Mouse (Mus musculus): Measurements from ENCODE around the gene Arid3a.

DNA sequence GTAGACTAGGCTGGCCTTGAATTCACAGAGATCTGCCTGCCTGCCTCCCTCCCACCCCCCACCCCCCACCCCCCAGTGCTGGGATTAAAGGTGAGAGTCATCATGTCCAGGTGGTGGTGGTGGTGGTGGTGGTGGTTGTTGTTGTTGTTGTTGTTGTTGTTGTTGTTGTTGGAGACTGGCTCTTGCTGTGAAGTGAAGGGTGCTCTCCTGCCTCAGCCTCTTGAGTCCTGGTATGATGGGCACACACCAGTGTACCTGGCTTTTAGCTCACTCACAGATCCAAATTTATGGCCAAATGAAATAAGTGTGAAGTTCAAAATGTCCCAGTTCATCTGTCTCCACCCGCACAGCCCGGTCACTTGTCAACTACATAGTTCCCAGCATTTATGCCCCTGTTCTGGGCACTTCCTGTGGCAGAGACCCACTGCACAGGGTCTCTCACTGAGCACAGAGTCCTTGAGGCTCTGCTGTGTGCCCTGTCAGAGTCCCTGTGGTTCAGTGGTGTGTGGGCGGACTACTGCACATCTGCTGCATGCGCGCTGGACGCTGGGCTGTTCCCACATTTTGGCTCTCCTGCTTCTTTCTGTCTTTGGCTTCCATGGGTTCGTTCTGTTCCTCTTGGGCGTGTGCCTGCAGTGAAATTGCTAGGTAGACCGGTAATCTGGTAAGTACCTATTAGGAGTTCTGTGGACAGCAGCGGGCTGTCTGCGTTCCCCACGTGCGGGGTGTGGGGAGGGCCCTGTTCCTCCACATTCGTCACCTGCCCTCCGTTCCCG, 8.1 kb downstream of the Arid3a start:
- no peak for TF ChIP-seq POLR2A (IDR thresholded peaks at IDR 0.05; ENCODE audit: control insufficient read depth, low read depth, low read length)
- no peak for TF ChIP-seq CTCF (IDR thresholded peaks at IDR 0.05; ENCODE audit: control insufficient read depth, insufficient read depth, insufficient replicate concordance, low read depth, low read length)
